Mouse (Mus musculus) G1E (cell line): ENCODE results near the gene Ugt8a. TPM values are rescaled to one million over a fixed set of nuclear protein-coding genes. Genes with fewer than 3 reads are reported as not detected.

Source experiments
- ATAC-seq: 2 replicates; pipeline ENCODE4 v1.8.0; 2016; ENCODE audit warnings: mild to moderate bottlenecking; ENCODE audit not compliant: insufficient number of reproducible peaks, poor library complexity, low FRiP score, severe bottlenecking; ENCODE audit errors: extremely low read depth
- DNase-seq: peaks from one replicate; pipeline ENCODE4 v3.0.0; 2012; ENCODE audit warnings: low spot score
- H3K27me3 ChIP-seq: 2 replicates; pipeline ENCODE4 v1.6.1; 2012; ENCODE audit warnings: mild to moderate bottlenecking, low read length, inconsistent platforms; ENCODE audit not compliant: insufficient read depth
- H3K36me3 ChIP-seq: replicated peaks from 2 replicates; pipeline ENCODE3; 2012; ENCODE audit warnings: mild to moderate bottlenecking, inconsistent platforms
- H3K4me1 ChIP-seq: 2 replicates; pipeline ENCODE4 v1.6.1; 2012; ENCODE audit warnings: low read depth, low read length, inconsistent platforms, mixed read lengths; ENCODE audit not compliant: insufficient read depth
- H3K4me3 ChIP-seq: 2 replicates; pipeline ENCODE4 v1.5.1; 2012; ENCODE audit warnings: low read depth, mild to moderate bottlenecking, inconsistent platforms, low read length, moderate library complexity, mixed read lengths
- H3K9me3 ChIP-seq: replicated peaks from 2 replicates; pipeline ENCODE4 v1.6.1; 2012; ENCODE audit warnings: inconsistent platforms
- CTCF ChIP-seq: IDR thresholded peaks from 2 replicates; pipeline ENCODE4 v1.5.1; 2012; ENCODE audit warnings: low read depth, low read length, inconsistent platforms, mixed read lengths
- GATA1 ChIP-seq: IDR thresholded peaks from 2 replicates; pipeline ENCODE4 v1.6.1; 2012; ENCODE audit warnings: borderline replicate concordance, low read length, inconsistent platforms, mixed read lengths
- GATA2 ChIP-seq: IDR thresholded peaks from 2 replicates; pipeline ENCODE4 v1.6.1; 2012; ENCODE audit warnings: low read depth, low read length, inconsistent platforms, borderline replicate concordance
- POLR2AphosphoS5 ChIP-seq: IDR thresholded peaks from 2 replicates; pipeline ENCODE4 v1.6.1; 2012; ENCODE audit warnings: low read depth, low read length, inconsistent platforms; ENCODE audit not compliant: insufficient replicate concordance
- TAL1 ChIP-seq: conservative IDR thresholded peaks from 2 replicates; pipeline ENCODE4 v1.6.1; 2012; ENCODE audit warnings: low read depth, low read length, inconsistent platforms, mixed read lengths
- polyA plus RNA-seq: library from polyadenylated mRNA; stranded (reverse); fragments of >175 nt; gene quantifications from 2 replicates; pipeline ENCODE4 v1.2.3, GENCODE M21; 2012
- total RNA-seq, 2 experiments: library from RNA; stranded (forward) in 1 of 2; stranded (reverse) in 1 of 2; fragments of 200-1000 nt in 1 of 2; fragments of >200 nt in 1 of 2; fragmentation: Nextera tagmentation in 1 of 2; gene quantifications; 2 replicates each; pipeline ENCODE4 v1.2.3; 2014 to 2017

The Ugt8a gene
- total and polyA plus RNA-seq, 3 experiments: 0.05 TPM; not detected in 2

DNA sequence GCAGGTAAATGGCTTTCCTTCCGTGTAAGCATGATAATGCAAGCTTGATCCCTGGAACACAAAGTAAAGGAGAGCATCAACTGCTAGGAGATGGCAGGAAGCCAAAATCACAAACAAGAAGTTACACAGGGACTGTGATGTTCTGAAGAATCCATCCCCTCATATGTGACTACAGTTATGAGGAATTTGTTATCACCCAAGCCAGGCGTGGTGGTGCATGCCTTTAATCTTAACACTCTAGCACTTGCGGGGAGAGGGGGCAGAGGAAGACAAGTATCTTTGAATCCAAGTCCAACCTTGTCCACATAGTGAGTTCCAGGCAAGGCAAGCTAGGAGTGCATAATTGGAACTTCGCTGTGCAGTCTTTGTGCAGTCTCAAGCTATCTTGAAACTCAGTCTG lies 110.4 kb downstream of the Ugt8a start:
- H3K4me1 ChIP-seq: no peaks in the 10 kb centered on the region
- no peak for TF ChIP-seq POLR2AphosphoS5
- no peak for TF ChIP-seq TAL1
- TF ChIP-seq GATA2: no peak
- no peak for TF ChIP-seq GATA1
- TF ChIP-seq CTCF: no peak
- H3K9me3 ChIP-seq: peaks cover 3% of the 10 kb centered on the region; the same call in 1 of the 2 replicates
- no peak for ATAC-seq
- H3K36me3 ChIP-seq: no peaks in the 10 kb centered on the region
- no peaks in the 10 kb centered on the region for H3K27me3 ChIP-seq
- DNase-seq: no peak
- no peak overlapping the region for H3K4me3 ChIP-seq

DNA sequence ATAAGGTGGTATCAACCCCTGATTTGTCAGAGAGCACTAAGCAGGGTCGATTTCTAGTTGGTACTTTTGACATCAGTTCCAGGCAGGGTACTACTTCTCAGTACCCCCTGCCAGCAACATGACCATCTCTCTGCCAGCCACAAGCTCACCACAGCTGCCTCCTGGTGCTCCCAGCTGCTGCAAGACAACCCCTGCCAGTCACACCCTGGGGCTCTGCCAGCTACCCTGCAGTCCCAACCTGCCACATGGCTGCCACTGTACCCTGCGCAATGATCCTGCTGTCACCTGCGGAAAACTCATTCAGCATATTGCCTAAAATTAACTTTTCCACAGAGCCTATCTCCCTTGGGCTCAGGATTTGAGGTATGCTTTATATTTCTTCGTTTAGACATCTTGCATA lies 111.2 kb downstream of the Ugt8a start:
- no peak for ATAC-seq
- no peak for DNase-seq
- Histone ChIP-seq H3K36me3 (no peaks in the 10 kb centered on the region), H3K27me3 (no peaks in the 10 kb centered on the region), H3K9me3 (peaks cover 3% of the 10 kb centered on the region; the same call in 1 of the 2 replicates), H3K4me1 (no peaks in the 10 kb centered on the region), H3K4me3 (no peak overlapping the region)
- TF ChIP-seq GATA1 (no peak), CTCF (no peak), POLR2AphosphoS5 (no peak), GATA2 (no peak), TAL1 (no peak)

DNA sequence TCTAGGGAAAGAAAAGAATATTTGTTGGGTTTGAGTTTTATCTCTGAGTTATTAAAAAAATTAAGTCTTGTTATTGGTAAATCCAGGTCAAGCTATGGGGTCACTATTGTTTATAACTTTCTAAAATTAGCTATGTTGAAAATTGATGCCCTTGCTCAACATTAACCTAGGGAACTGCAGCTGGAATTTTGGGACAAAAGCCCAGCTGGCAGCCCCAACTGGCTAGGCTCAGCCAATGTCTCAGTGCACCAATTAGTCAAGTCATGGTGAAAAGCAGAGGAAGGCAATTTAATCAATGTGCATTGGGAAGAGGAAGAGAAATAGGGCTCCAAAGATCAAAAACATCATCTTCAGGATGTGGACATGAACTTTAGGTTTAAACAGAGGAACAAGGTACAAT lies 118.7 kb downstream of the Ugt8a start:
- H3K27me3 ChIP-seq: no peaks in the 10 kb centered on the region
- no peak for ATAC-seq
- no peak overlapping the region for H3K4me3 ChIP-seq
- H3K36me3 ChIP-seq: no peaks in the 10 kb centered on the region
- DNase-seq: no peak
- no peaks in the 10 kb centered on the region for H3K4me1 ChIP-seq
- TF ChIP-seq GATA2 (no peak), CTCF (no peak), TAL1 (no peak), POLR2AphosphoS5 (no peak), GATA1 (no peak)
- H3K9me3 ChIP-seq: no peaks in the 10 kb centered on the region
